In genomic region chr1:179559446-179560194, GRCm38 (mm10) we compare ENCODE assay signal across 15 mouse cellular contexts. TPM values are rescaled to one million over a fixed set of nuclear protein-coding genes. Genes with fewer than 3 reads are reported as not detected.
DNase-seq lines count a peak whose midpoint lies in the region; ATAC-seq and TF ChIP-seq lines count a peak whose summit lies in the region.
"Had no signal": no experiment of that assay in that cellular context is flagged by ENCODE, and none has a peak within 500 bp of the region (broad histone marks: within the 10 kb centered on the region; RNA-seq: fewer than 3 reads in every experiment).

No protein-coding gene starts in this region.

- no peak for TF ChIP-seq POLR2A in small intestine, adult 2 months (IDR thresholded peaks at IDR 0.05; ENCODE audit: low read depth, low read length)

- no peaks in the 10 kb centered on the region for H3K36me3 ChIP-seq in limb, embryonic 13.5 days
- no peaks in the 10 kb centered on the region for H3K36me3 ChIP-seq in limb, embryonic 10.5 days
- no peaks in the 10 kb centered on the region for H3K36me3 ChIP-seq in intestine, embryonic 16.5 days (ENCODE audit: control insufficient read depth, insufficient read depth, low read length)
- 0 out of 2 replicates have a peak, but pooled peaks cover 1% of the 10 kb centered on the region for H3K36me3 ChIP-seq in small intestine, adult 2 months (ENCODE audit: control insufficient read depth, insufficient read depth, low read length)
- H3K36me3 ChIP-seq: heart, embryonic 13.5 days; midbrain, embryonic 12.5 days; neural tube, embryonic 12.5 days had no signal

- no peak overlapping the region for H3K9ac ChIP-seq in limb, embryonic 13.5 days
- no peak overlapping the region for H3K9ac ChIP-seq in intestine, embryonic 16.5 days (ENCODE audit: low read depth, low read length)
- H3K9ac ChIP-seq: heart, embryonic 13.5 days; lung, embryonic 14.5 days; midbrain, embryonic 12.5 days; neural tube, embryonic 12.5 days had no signal

- TF ChIP-seq CTCF in gastrocnemius, adult 2 months (IDR thresholded peaks at IDR 0.05), result no peak
- no peak for TF ChIP-seq CTCF in small intestine, adult 2 months (IDR thresholded peaks at IDR 0.05; ENCODE audit: extremely low read depth, insufficient read length, insufficient replicate concordance, low read depth, low read length)

- H3K4me3 ChIP-seq in gastrocnemius, adult 2 months, result no peak overlapping the region
- no peak overlapping the region for H3K4me3 ChIP-seq in limb, embryonic 13.5 days
- no peak overlapping the region for H3K4me3 ChIP-seq in limb, embryonic 10.5 days
- H3K4me3 ChIP-seq in intestine, embryonic 16.5 days (ENCODE audit: low read length), result no peak overlapping the region
- no peak overlapping the region for H3K4me3 ChIP-seq in small intestine, adult 2 months (ENCODE audit: low read depth, low read length)
- H3K4me3 ChIP-seq: heart, embryonic 13.5 days; midbrain, embryonic 12.5 days; neural tube, embryonic 12.5 days had no signal

- no peaks in the 10 kb centered on the region for H3K27me3 ChIP-seq in limb, embryonic 13.5 days
- H3K27me3 ChIP-seq in limb, embryonic 10.5 days (ENCODE audit: low read depth, poor library complexity, severe bottlenecking), result no peaks in the 10 kb centered on the region
- no peaks in the 10 kb centered on the region for H3K27me3 ChIP-seq in intestine, embryonic 16.5 days (replicated peaks; ENCODE audit: control insufficient read depth, insufficient read depth, low read length)
- H3K27me3 ChIP-seq in small intestine, adult 2 months (ENCODE audit: control insufficient read depth, insufficient read depth, low read length), result no peaks in the 10 kb centered on the region
- H3K27me3 ChIP-seq: heart, embryonic 13.5 days; midbrain, embryonic 12.5 days; neural tube, embryonic 12.5 days had no signal

- peaks cover 18% of the 10 kb centered on the region for H3K4me1 ChIP-seq in limb, embryonic 13.5 days
- H3K4me1 ChIP-seq in limb, embryonic 10.5 days, result peaks cover 8% of the 10 kb centered on the region
- no peaks in the 10 kb centered on the region for H3K4me1 ChIP-seq in intestine, embryonic 16.5 days (ENCODE audit: control insufficient read depth, insufficient read depth, low read length)
- peaks cover 7% of the 10 kb centered on the region; the same call in 1 of the 2 replicates for H3K4me1 ChIP-seq in small intestine, adult 2 months (ENCODE audit: control insufficient read depth, insufficient read depth, insufficient read length, low read length)

- DNase-seq in gastrocnemius, adult 2 months, result no peak
- no peak for DNase-seq in gastrocnemius, postnatal 4 days (ENCODE audit: low spot score in 2 of 2)
- no peak for DNase-seq in limb, embryonic 10.5 days (ENCODE audit: low spot score)
- no peak for DNase-seq in gastrocnemius, postnatal 25 days
- DNase-seq in layer of hippocampus, postnatal 25 days (ENCODE audit: extremely low spot score in 1 of 2, low spot score in 1 of 2), result no peak
- DNase-seq: adrenal gland, adult 8-10 months; cerebellum, postnatal 25 days; lung, embryonic 14.5 days; thymus, postnatal 25 days had no signal

- no peaks in the 10 kb centered on the region for H3K9me3 ChIP-seq in limb, embryonic 13.5 days
- H3K9me3 ChIP-seq in limb, embryonic 10.5 days (replicated peaks), result no peaks in the 10 kb centered on the region
- H3K9me3 ChIP-seq in intestine, embryonic 16.5 days (ENCODE audit: control insufficient read depth, low read length), result no peaks in the 10 kb centered on the region
- H3K9me3 ChIP-seq: heart, embryonic 13.5 days; midbrain, embryonic 12.5 days; neural tube, embryonic 12.5 days had no signal

- 70% methylated on average over 11 of the region's 11 CpGs for WGBS in limb, embryonic 13.5 days
- WGBS in limb, embryonic 10.5 days, result 87% methylated on average over 11 of the region's 11 CpGs
- 69% methylated on average over 11 of the region's 11 CpGs for WGBS in intestine, embryonic 16.5 days
- WGBS in small intestine, adult 2 months, result 32% methylated on average over 11 of the region's 11 CpGs

- no peak for ATAC-seq in limb, embryonic 13.5 days (ENCODE audit: low FRiP score, low read depth)
- peak; percentile 72 for ATAC-seq in intestine, embryonic 16.5 days

- peak overlapping the region; percentile 88 for H3K27ac ChIP-seq in gastrocnemius, adult 2 months
- H3K27ac ChIP-seq in limb, embryonic 13.5 days, result peak overlapping the region; percentile 39; the same call in 1 of the 2 replicates
- no peak overlapping the region for H3K27ac ChIP-seq in limb, embryonic 10.5 days
- H3K27ac ChIP-seq in intestine, embryonic 16.5 days (ENCODE audit: low read length), result peak overlapping the region; percentile 46; the same call in 1 of the 2 replicates
- peak overlapping the region; percentile 54 for H3K27ac ChIP-seq in small intestine, adult 2 months (ENCODE audit: insufficient read depth, low read depth, low read length)
- H3K27ac ChIP-seq: heart, embryonic 13.5 days; midbrain, embryonic 12.5 days; neural tube, embryonic 12.5 days had no signal

- no peak overlapping the region for H3K4me2 ChIP-seq in limb, embryonic 13.5 days (replicated peaks)
- no peak overlapping the region for H3K4me2 ChIP-seq in intestine, embryonic 16.5 days (ENCODE audit: low read depth, low read length)
- H3K4me2 ChIP-seq: heart, embryonic 13.5 days; lung, embryonic 14.5 days; midbrain, embryonic 12.5 days; neural tube, embryonic 12.5 days had no signal

- intact Hi-C loops in gastrocnemius, adult 2 months (cut with DNase I), result no loop called here

RNA-seq across cellular contexts. Expression of gene Cnst, which starts 13.4 kb away (rescaled TPM):
- total RNA-seq in gastrocnemius, adult 2 months (2021), result 10 to 100 TPM; 34.7 to 40.0 TPM
- 10 to 100 TPM; 33.5 to 36.4 TPM for total RNA-seq in gastrocnemius, postnatal 4 days (2021)
- 17.9 and 18.6 TPM in 2 replicates for polyA plus RNA-seq in limb, embryonic 13.5 days (2015; fragmentation: Nextera tagmentation; extraction: Ambion mirVana)
- polyA plus RNA-seq in limb, embryonic 10.5 days (2016; fragmentation: Nextera tagmentation; extraction: Ambion mirVana), result 13.7 and 17.0 TPM in 2 replicates
- 11.0 and 11.3 TPM in 2 replicates for polyA plus RNA-seq in intestine, embryonic 16.5 days (2015; fragmentation: Nextera tagmentation; extraction: Ambion mirVana)
- polyA plus RNA-seq in small intestine, adult 2 months (2012; rRNA removed), result 7.8 and 12.7 TPM in 2 replicates
- 10 to 100 TPM; 19.9 to 26.2 TPM for total RNA-seq in gastrocnemius, postnatal 25 days (2021)
- 10 to 100 TPM; 30.5 to 35.2 TPM for total RNA-seq in layer of hippocampus, postnatal 25 days (2021)

RNA-seq across cellular contexts. Expression of gene Tfb2m, which starts 13.6 kb away (rescaled TPM):
- total RNA-seq in gastrocnemius, adult 2 months (2021), result 10 to 100 TPM; 39.8 to 41.5 TPM
- total RNA-seq in gastrocnemius, postnatal 4 days (2021), result 10 to 100 TPM; 16.1 to 19.5 TPM
- polyA plus RNA-seq in limb, embryonic 13.5 days (2015; fragmentation: Nextera tagmentation; extraction: Ambion mirVana), result 32.0 and 32.9 TPM in 2 replicates
- 24.5 and 25.5 TPM in 2 replicates for polyA plus RNA-seq in limb, embryonic 10.5 days (2016; fragmentation: Nextera tagmentation; extraction: Ambion mirVana)
- 26.3 and 31.5 TPM in 2 replicates for polyA plus RNA-seq in intestine, embryonic 16.5 days (2015; fragmentation: Nextera tagmentation; extraction: Ambion mirVana)
- 2.1 and 2.7 TPM in 2 replicates for polyA plus RNA-seq in small intestine, adult 2 months (2012; rRNA removed)
- 10 to 100 TPM; 31.0 to 36.5 TPM for total RNA-seq in gastrocnemius, postnatal 25 days (2021)
- total RNA-seq in layer of hippocampus, postnatal 25 days (2021), result 10 to 100 TPM; 24.7 to 25.3 TPM

RNA-seq across cellular contexts. Expression of gene Smyd3, which starts 41.8 kb away (rescaled TPM):
- 1 to 10 TPM; 5.1 to 5.8 TPM for total RNA-seq in gastrocnemius, adult 2 months (2021)
- total RNA-seq in gastrocnemius, postnatal 4 days (2021), result 1 to 10 TPM; 7.8 TPM
- polyA plus RNA-seq in limb, embryonic 13.5 days (2015; fragmentation: Nextera tagmentation; extraction: Ambion mirVana), result 21.7 and 22.1 TPM in 2 replicates
- 21.1 and 22.3 TPM in 2 replicates for polyA plus RNA-seq in limb, embryonic 10.5 days (2016; fragmentation: Nextera tagmentation; extraction: Ambion mirVana)
- 16.1 and 16.7 TPM in 2 replicates for polyA plus RNA-seq in intestine, embryonic 16.5 days (2015; fragmentation: Nextera tagmentation; extraction: Ambion mirVana)
- polyA plus RNA-seq in small intestine, adult 2 months (2012; rRNA removed), result 0.84 and 1.1 TPM in 2 replicates
- 1 to 10 TPM; 4.1 to 4.6 TPM for total RNA-seq in gastrocnemius, postnatal 25 days (2021)
- 10 to 100 TPM; 19.7 to 20.4 TPM for total RNA-seq in layer of hippocampus, postnatal 25 days (2021)
